In genomic region chr5:125262578-125262977, GRCm38 (mm10) we compare ENCODE assay signal across 10 mouse cellular contexts.
DNase-seq lines count a peak whose midpoint lies in the region; ATAC-seq and TF ChIP-seq lines count a peak whose summit lies in the region.
"Had no signal": no experiment of that assay in that cellular context is flagged by ENCODE, and none has a peak within 500 bp of the region (broad histone marks: within the 10 kb centered on the region; RNA-seq: fewer than 3 reads in every experiment).

No protein-coding gene starts in this region.

- peak; percentile 72 for DNase-seq in MEL (ENCODE audit: low read depth, low spot score)
- DNase-seq in Patski (ENCODE audit: low read depth, low spot score), result no peak
- peak; percentile 31 to 40 for DNase-seq in layer of hippocampus, adult 18-20 months (ENCODE audit: low spot score in 2 of 2)
- peak; percentile 89 for DNase-seq in midbrain, postnatal 0 days (ENCODE audit: low spot score)
- DNase-seq in kidney, adult 9 months, result no peak
- no peak for DNase-seq in heart, adult 18-20 months
- DNase-seq: heart, postnatal 10 days; kidney, postnatal 36 days; liver, postnatal 0 days had no signal

- no peaks in the 10 kb centered on the region for H3K79me2 ChIP-seq in MEL (ENCODE audit: control insufficient read depth, insufficient read depth, low read length, poor library complexity)

- H3K4me2 ChIP-seq in midbrain, postnatal 0 days (ENCODE audit: low read depth, low read length, poor library complexity, severe bottlenecking), result no peak overlapping the region
- no peak overlapping the region for H3K4me2 ChIP-seq in liver, embryonic 12.5 days

- 22% methylated on average over 7 of the region's 7 CpGs for WGBS in midbrain, postnatal 0 days
- 52% methylated on average over 7 of the region's 7 CpGs for WGBS in liver, embryonic 12.5 days (ENCODE audit: insufficient replicate concordance)

- in situ Hi-C loops in Patski (cut with MboI; ENCODE audit: low pct_unique_long_range_greater_than_20kb), result no loop called here

- POLR2A ChIA-PET in Patski (lab: Charles Lee), result interaction anchor here (1.1 kb wide), 1 partner anchor 204 kb away, joined by 3 read pairs; no protein-coding TSS in a partner anchor

- peak; percentile 21 for ATAC-seq in Patski
- no peak for ATAC-seq in midbrain, postnatal 0 days (ENCODE audit: low FRiP score)
- no peak for ATAC-seq in liver, embryonic 12.5 days
- ATAC-seq: liver, postnatal 0 days had no signal

- H3K27me3 ChIP-seq in MEL (ENCODE audit: control insufficient read depth in 1 of 2, insufficient read depth in 2 of 2, low read length in 2 of 2) (0 out of 4 replicates have a peak, but pooled peaks cover 0 to 3% of the 10 kb centered on the region in 2 experiments), Patski (no peaks in the 10 kb centered on the region)
- H3K27me3 ChIP-seq in midbrain, postnatal 0 days (ENCODE audit: insufficient read depth, low read length), result no peaks in the 10 kb centered on the region
- H3K27me3 ChIP-seq in liver, embryonic 12.5 days (replicated peaks), result peaks cover 13% of the 10 kb centered on the region

- peak; percentile 54 to 63; a peak in 2 of 4 replicates for TF ChIP-seq EP300 in MEL (IDR thresholded peaks at IDR 0.05; ENCODE audit: low read depth in 1 of 2, low read length in 2 of 2)

- H3K4me3 ChIP-seq in MEL (ENCODE audit: control insufficient read depth in 1 of 2, insufficient read depth in 1 of 2, low read depth in 2 of 2, low read length in 2 of 2), result no peak overlapping the region
- H3K4me3 ChIP-seq in midbrain, postnatal 0 days (ENCODE audit: low read depth, low read length), result no peak overlapping the region
- no peak overlapping the region for H3K4me3 ChIP-seq in liver, embryonic 12.5 days

- no peak overlapping the region for H3K27ac ChIP-seq in MEL (ENCODE audit: control insufficient read depth, low read depth, low read length)
- no peak overlapping the region for H3K27ac ChIP-seq in midbrain, postnatal 0 days (ENCODE audit: low read depth, low read length)
- H3K27ac ChIP-seq in liver, embryonic 12.5 days, result no peak overlapping the region

- TF ChIP-seq CTCF in MEL (IDR thresholded peaks at IDR 0.05 in 2 of 3, conservative IDR thresholded peaks at IDR 0.05 in 1 of 3; ENCODE audit: control insufficient read depth in 1 of 3, insufficient read depth in 1 of 3, low read depth in 2 of 3, low read length in 3 of 3, poor library complexity in 1 of 3, severe bottlenecking in 1 of 3) (no peak), Patski (IDR thresholded peaks at IDR 0.05) (no peak)
- TF ChIP-seq CTCF in midbrain, postnatal 0 days (IDR thresholded peaks at IDR 0.05), result no peak

- no peak overlapping the region for H3K9ac ChIP-seq in MEL (ENCODE audit: control insufficient read depth, low read depth, low read length, poor library complexity, severe bottlenecking)
- H3K9ac ChIP-seq in midbrain, postnatal 0 days (replicated peaks; ENCODE audit: low read length, poor library complexity, severe bottlenecking), result no peak overlapping the region
- H3K9ac ChIP-seq in liver, embryonic 12.5 days, result no peak overlapping the region
- H3K9ac ChIP-seq: liver, postnatal 0 days had no signal

- TF ChIP-seq POLR2A in MEL (IDR thresholded peaks at IDR 0.05; ENCODE audit: control insufficient read depth in 1 of 2, insufficient read depth in 1 of 2, low read depth in 1 of 2, low read length in 2 of 2, poor library complexity in 1 of 2), result no peak

- TF ChIP-seq RAD21 in MEL (IDR thresholded peaks at IDR 0.05; ENCODE audit: low read depth, low read length), result no peak

- 0 out of 4 replicates have a peak, but pooled peaks cover 0 to 10% of the 10 kb centered on the region in 2 experiments for H3K4me1 ChIP-seq in MEL (ENCODE audit: control insufficient read depth in 1 of 2, insufficient read depth in 2 of 2, low read length in 2 of 2)
- peaks cover 7% of the 10 kb centered on the region; the same call in 1 of the 2 replicates for H3K4me1 ChIP-seq in midbrain, postnatal 0 days (ENCODE audit: insufficient read depth, low read length)
- H3K4me1 ChIP-seq in liver, embryonic 12.5 days, result peaks cover 7% of the 10 kb centered on the region; the same call in 1 of the 2 replicates

- CTCF ChIA-PET in Patski (lab: Charles Lee), result interaction anchor here (0.8 to 1.3 kb wide), 2 partner anchors 147 to 363 kb away, joined by 3 read pairs; no protein-coding TSS in a partner anchor

- H3K36me3 ChIP-seq in MEL (ENCODE audit: control insufficient read depth in 1 of 2, insufficient read depth in 2 of 2, low read length in 2 of 2), result no peaks in the 10 kb centered on the region
- no peaks in the 10 kb centered on the region for H3K36me3 ChIP-seq in midbrain, postnatal 0 days (ENCODE audit: insufficient read depth, low read length)
- no peaks in the 10 kb centered on the region for H3K36me3 ChIP-seq in liver, embryonic 12.5 days

- no peaks in the 10 kb centered on the region for H3K9me3 ChIP-seq in MEL (replicated peaks; ENCODE audit: insufficient read depth, low read length)
- no peaks in the 10 kb centered on the region for H3K9me3 ChIP-seq in midbrain, postnatal 0 days (ENCODE audit: low read length)
- no peaks in the 10 kb centered on the region for H3K9me3 ChIP-seq in liver, embryonic 12.5 days (replicated peaks)

TF ChIP-seq in MEL, 35 proteins besides CTCF, POLR2A, EP300 and RAD21:
- TF ChIP-seq RCOR1 (IDR thresholded peaks at IDR 0.05; ENCODE audit: low read depth, low read length), result no peak
- peak; percentile 43; the same call in 1 of the 2 replicates for TF ChIP-seq TCF12 (IDR thresholded peaks at IDR 0.05; ENCODE audit: low read depth, low read length)
- TF ChIP-seq GABPA (IDR thresholded peaks at IDR 0.05; ENCODE audit: low read depth, low read length), result no peak
- peak; percentile 36; the same call in 1 of the 2 replicates for TF ChIP-seq GATA1 (IDR thresholded peaks at IDR 0.05; ENCODE audit: low read depth, low read length)
- TF ChIP-seq TAL1 (IDR thresholded peaks at IDR 0.05; ENCODE audit: low read length), result peak; percentile 59
- TF ChIP-seq ETS1 (IDR thresholded peaks at IDR 0.05; ENCODE audit: low read depth, low read length), result 0 out of 2 replicates have a peak, but pooled peaks have one; percentile 16
- TF ChIP-seq ZNF384 (IDR thresholded peaks at IDR 0.05; ENCODE audit: low read depth, low read length), result no peak
- no peak for TF ChIP-seq BHLHE40 (IDR thresholded peaks at IDR 0.05; ENCODE audit: borderline replicate concordance, low read depth, low read length)

Comparison
In these comparisons a context has a peak if more than half of its experiments do, and no peak if none do; other contexts are left out.
1. DNase-seq: peak in MEL (single experiment), layer of hippocampus, adult 18-20 months (2 of 2) and midbrain, postnatal 0 days (single experiment); none in Patski (single experiment), kidney, adult 9 months (single experiment) and heart, adult 18-20 months (0 of 2).